Comparison of ENCODE assay signal across 9 mouse cellular contexts in the genomic region with DNA sequence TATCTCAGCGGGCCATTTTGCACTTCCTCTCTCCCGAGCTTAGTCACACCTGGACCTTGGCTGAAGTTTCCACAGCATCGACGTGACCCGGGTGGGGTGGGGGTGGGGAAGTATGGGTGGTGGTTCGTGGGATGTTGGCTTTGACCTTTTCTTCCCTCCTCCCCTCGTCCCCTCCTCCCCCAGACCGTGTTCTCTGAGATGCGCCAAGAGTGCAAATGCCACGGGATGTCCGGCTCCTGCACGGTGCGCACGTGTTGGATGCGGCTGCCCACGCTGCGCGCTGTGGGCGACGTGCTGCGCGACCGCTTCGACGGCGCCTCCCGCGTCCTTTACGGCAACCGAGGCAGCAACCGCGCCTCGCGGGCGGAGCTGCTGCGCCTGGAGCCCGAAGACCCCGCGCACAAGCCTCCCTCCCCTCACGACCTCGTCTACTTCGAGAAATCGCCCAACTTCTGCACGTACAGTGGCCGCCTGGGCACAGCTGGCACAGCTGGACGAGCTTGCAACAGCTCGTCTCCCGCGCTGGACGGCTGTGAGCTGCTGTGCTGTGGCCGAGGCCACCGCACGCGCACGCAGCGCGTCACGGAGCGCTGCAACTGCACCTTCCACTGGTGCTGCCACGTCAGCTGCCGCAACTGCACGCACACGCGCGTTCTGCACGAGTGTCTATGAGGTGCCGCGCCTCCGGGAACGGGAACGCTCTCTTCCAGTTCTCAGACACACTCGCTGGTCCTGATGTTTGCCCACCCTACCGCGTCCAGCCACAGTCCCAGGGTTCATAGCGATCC. TPM values are rescaled to one million over a fixed set of nuclear protein-coding genes. Genes with fewer than 3 reads are reported as not detected.
A peak's percentile ranks its signal among the peaks of the same experiment; 100 is the strongest.
DNase-seq lines count a peak whose midpoint lies in the region; ATAC-seq and TF ChIP-seq lines count a peak whose summit lies in the region.
"Had no signal": no experiment of that assay in that cellular context is flagged by ENCODE, and none has a peak within 500 bp of the region (broad histone marks: within the 10 kb centered on the region; RNA-seq: fewer than 3 reads in every experiment).

No protein-coding gene starts in this region.

- no peaks in the 10 kb centered on the region for H3K36me3 ChIP-seq in testis, adult 2 months (ENCODE audit: control insufficient read depth, insufficient read depth, low read length)
- no peaks in the 10 kb centered on the region for H3K36me3 ChIP-seq in midbrain, embryonic 12.5 days

- H3K9me3 ChIP-seq in midbrain, embryonic 12.5 days = no peaks in the 10 kb centered on the region

- peaks cover 31% of the 10 kb centered on the region for H3K4me1 ChIP-seq in testis, adult 2 months (ENCODE audit: control insufficient read depth, insufficient read depth, low read length)
- H3K4me1 ChIP-seq in midbrain, embryonic 12.5 days = peaks cover 41% of the 10 kb centered on the region

- H3K27me3 ChIP-seq in testis, adult 2 months (ENCODE audit: control insufficient read depth, insufficient read depth, low read length) = peaks cover 10% of the 10 kb centered on the region; the same call in 1 of the 2 replicates
- H3K27me3 ChIP-seq in midbrain, embryonic 12.5 days = peaks cover 100% of the 10 kb centered on the region

- TF ChIP-seq CTCF in gastrocnemius, adult 2 months (IDR thresholded peaks at IDR 0.05) = no peak
- 0 out of 2 replicates have a peak, but pooled peaks have one; percentile 3 for TF ChIP-seq CTCF in testis, adult 2 months (IDR thresholded peaks at IDR 0.05; ENCODE audit: control insufficient read depth, insufficient read depth, insufficient replicate concordance, low read depth, low read length)

- H3K9ac ChIP-seq in midbrain, embryonic 12.5 days (replicated peaks) = no peak overlapping the region

- DNase-seq in gastrocnemius, adult 2 months = no peak
- no peak for DNase-seq in gastrocnemius, postnatal 36 days
- DNase-seq in testis, postnatal 14 days (ENCODE audit: low spot score) = no peak
- no peak for DNase-seq in retina, embryonic 14.5 days (ENCODE audit: low spot score)
- no peak for DNase-seq in urinary bladder, adult 18-20 months (ENCODE audit: low spot score in 2 of 2)
- DNase-seq in cerebellum, postnatal 25 days = no peak

- no peak overlapping the region for H3K27ac ChIP-seq in gastrocnemius, adult 2 months
- no peak overlapping the region for H3K27ac ChIP-seq in testis, adult 2 months (ENCODE audit: control insufficient read depth, insufficient read depth, low read depth, low read length)
- H3K27ac ChIP-seq in midbrain, embryonic 12.5 days (replicated peaks) = no peak overlapping the region

- intact Hi-C loops in gastrocnemius, adult 2 months (cut with DNase I) = no loop called here
- intact Hi-C loops in gastrocnemius, postnatal 36 days (cut with DNase I) = no loop called here

- peak overlapping the region; percentile 42 for H3K4me2 ChIP-seq in midbrain, embryonic 12.5 days (replicated peaks)

- 3% methylated on average over 75 of the region's 75 CpGs for WGBS in midbrain, embryonic 12.5 days

- no peak for ATAC-seq in midbrain, embryonic 12.5 days (ENCODE audit: low FRiP score, low read depth)

- TF ChIP-seq POLR2A in testis, adult 2 months (IDR thresholded peaks at IDR 0.05; ENCODE audit: control insufficient read depth, low read depth, low read length) = no peak; the same call in 1 of the 2 replicates

- peak overlapping the region; percentile 33 for H3K4me3 ChIP-seq in gastrocnemius, adult 2 months
- peak overlapping the region; percentile 66 for H3K4me3 ChIP-seq in testis, adult 2 months (ENCODE audit: control insufficient read depth, low read depth, low read length)
- peak overlapping the region; percentile 29 for H3K4me3 ChIP-seq in midbrain, embryonic 12.5 days

RNA-seq across cellular contexts. Expression of a gene that starts 2.8 kb away (rescaled TPM):
- under 1 TPM in 1 of 2 experiments, not detected in 1; 0.08 TPM for total RNA-seq in gastrocnemius, adult 2 months (2021)
- not detected for total RNA-seq in gastrocnemius, postnatal 36 days (2021)
- polyA plus RNA-seq in testis, adult 2 months (2012; rRNA removed) = 3.5 and 4.0 TPM in 2 replicates
- 8.7 and 13.1 TPM in 2 replicates for polyA plus RNA-seq in midbrain, embryonic 12.5 days (2016; fragmentation: Nextera tagmentation; extraction: Ambion mirVana)
- total RNA-seq: neutrophil, adult 5-6 weeks had no signal

RNA-seq across cellular contexts. Expression of a gene that starts 14.5 kb away (rescaled TPM):
- 1 to 10 TPM in 1 of 2 experiments, under 1 TPM in 1; 0.97 to 1.4 TPM for total RNA-seq in gastrocnemius, adult 2 months (2021)
- under 1 TPM; 0.69 to 0.87 TPM for total RNA-seq in gastrocnemius, postnatal 36 days (2021)
- polyA plus RNA-seq in testis, adult 2 months (2012; rRNA removed) = 0.47 and 0.67 TPM in 2 replicates
- 0.14 and 0.34 TPM in 2 replicates for polyA plus RNA-seq in midbrain, embryonic 12.5 days (2016; fragmentation: Nextera tagmentation; extraction: Ambion mirVana)

RNA-seq across cellular contexts. Expression of a gene that starts 16.9 kb away (rescaled TPM):
- total RNA-seq in gastrocnemius, adult 2 months (2021) = under 1 TPM; 0.33 to 0.78 TPM
- under 1 TPM; 0.28 to 0.96 TPM for total RNA-seq in gastrocnemius, postnatal 36 days (2021)
- 0.02 TPM in 1 of 2 replicates, not detected in the other for polyA plus RNA-seq in testis, adult 2 months (2012; rRNA removed)
- 0.61 and 1.3 TPM in 2 replicates for polyA plus RNA-seq in midbrain, embryonic 12.5 days (2016; fragmentation: Nextera tagmentation; extraction: Ambion mirVana)

RNA-seq across cellular contexts. Expression of a gene that starts 29.4 kb away (rescaled TPM):
- 1 to 10 TPM; 8.1 to 9.4 TPM for total RNA-seq in gastrocnemius, adult 2 months (2021)
- total RNA-seq in gastrocnemius, postnatal 36 days (2021) = 1 to 10 TPM; 7.4 to 8.2 TPM
- polyA plus RNA-seq in testis, adult 2 months (2012; rRNA removed) = 60.1 and 80.4 TPM in 2 replicates
- 56.0 and 64.4 TPM in 2 replicates for polyA plus RNA-seq in midbrain, embryonic 12.5 days (2016; fragmentation: Nextera tagmentation; extraction: Ambion mirVana)

RNA-seq across cellular contexts. Expression of a gene that starts 38.9 kb away (rescaled TPM):
- 10 to 100 TPM; 49.0 to 59.5 TPM for total RNA-seq in gastrocnemius, adult 2 months (2021)
- total RNA-seq in gastrocnemius, postnatal 36 days (2021) = 10 to 100 TPM; 39.3 to 50.3 TPM
- polyA plus RNA-seq in testis, adult 2 months (2012; rRNA removed) = 18.4 and 19.5 TPM in 2 replicates
- 83.1 and 85.9 TPM in 2 replicates for polyA plus RNA-seq in midbrain, embryonic 12.5 days (2016; fragmentation: Nextera tagmentation; extraction: Ambion mirVana)
